Mouse (Mus musculus) natural killer cell, adult 2 months (primary cell): ENCODE data around the gene Slc25a44.
A peak's percentile ranks its signal among the peaks of the same experiment; 100 is the strongest.
"Not testable (repeated sequence)": the region's sequence is repeated elsewhere in the genome, so short reads cannot be mapped to it uniquely, and the experiment has no call there.

Source experiments
- DNase-seq, 2 experiments: peaks; one replicate each; pipeline ENCODE4 v3.0.0; 2022; ENCODE audit warnings: low spot score in 2 of 2

Slc25a44 gene

DNA sequence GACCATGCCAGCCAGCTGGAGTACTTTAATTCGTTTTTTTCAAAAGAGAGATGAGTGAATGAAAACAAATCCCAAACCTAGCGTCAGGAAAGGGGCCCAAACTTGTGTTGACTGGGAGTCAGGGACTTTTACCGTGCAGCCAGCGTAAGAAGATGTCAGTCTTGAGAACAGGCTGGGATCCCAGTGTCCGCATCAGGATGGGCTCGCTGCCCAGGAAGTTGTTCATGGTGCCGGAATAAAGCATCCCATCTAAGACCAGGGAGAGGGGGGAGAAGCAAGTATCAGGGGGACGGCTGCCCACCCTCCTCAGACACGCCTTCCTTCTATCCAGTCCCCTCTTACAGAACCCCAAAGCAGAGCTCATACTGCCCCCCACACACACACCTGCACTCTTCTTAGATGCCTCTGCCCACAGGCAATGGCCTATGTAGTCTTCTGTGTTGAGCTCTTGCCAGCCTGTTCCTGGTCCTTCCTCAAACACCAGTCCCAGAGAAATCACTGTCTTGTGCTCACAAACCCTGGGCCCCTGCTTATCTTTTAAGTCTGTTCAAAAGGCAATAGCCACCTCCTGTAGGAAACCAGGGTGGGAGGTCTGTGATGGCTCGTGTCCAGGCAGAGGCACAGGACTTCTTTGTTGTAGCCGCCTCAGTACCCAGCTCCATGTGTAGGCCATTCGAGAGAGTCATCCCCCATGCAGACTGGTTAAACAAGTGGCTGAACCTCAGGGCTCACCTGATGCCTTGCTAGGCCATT, 25.6 kb upstream of the Slc25a44 start:
- DNase-seq = no peak

DNA sequence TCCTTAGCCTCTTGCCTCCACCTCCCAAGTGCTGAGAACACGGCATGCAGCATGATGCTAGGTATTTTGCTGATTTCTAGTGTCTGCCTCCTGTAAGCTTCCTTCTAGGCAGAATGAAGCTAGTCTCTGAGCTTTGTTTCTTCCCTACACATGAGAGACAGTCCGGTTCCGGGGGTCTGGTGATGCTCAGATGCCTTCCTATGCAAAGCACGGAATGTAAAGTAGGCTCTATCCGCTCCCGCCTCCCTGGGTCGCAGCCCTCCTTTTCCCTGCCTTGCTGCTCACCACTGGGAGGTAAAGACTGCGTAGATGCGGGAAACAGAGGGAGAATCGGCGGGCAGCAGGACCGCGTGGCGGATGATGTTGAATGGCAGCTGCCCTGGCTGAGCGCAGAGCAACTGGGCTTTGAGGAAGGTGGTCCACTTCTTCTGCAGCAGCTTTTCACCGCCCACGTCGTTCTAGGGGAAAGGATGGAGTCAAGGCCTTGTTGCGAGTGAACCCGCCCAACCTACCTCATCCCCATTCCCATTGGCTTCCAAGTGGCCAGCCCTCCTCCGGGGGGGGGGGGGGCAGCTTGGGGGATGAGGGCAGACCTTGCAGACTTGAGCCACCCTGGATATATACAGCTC, 24.6 kb upstream of the Slc25a44 start:
- DNase-seq = no peak

DNA sequence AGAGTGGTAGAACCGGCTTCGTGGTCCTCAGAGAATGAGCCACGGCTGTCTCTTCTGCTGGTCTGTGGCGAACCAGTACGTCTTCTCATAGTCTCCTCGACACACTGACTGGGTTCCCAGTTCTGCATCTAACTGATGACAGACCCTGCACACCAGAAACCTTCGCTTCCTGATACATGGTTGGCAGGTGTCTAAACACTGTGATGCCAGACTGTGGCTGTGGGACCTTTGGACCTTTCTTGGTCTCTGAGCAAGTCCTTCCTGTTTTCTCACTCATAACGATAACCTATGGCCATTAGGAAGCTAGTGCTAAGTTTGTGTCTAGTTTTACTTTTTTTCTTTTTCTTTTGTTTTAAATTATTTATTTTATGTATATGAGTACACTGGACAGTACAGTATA, 23.5 kb upstream of the Slc25a44 start:
- DNase-seq = no peak

DNA sequence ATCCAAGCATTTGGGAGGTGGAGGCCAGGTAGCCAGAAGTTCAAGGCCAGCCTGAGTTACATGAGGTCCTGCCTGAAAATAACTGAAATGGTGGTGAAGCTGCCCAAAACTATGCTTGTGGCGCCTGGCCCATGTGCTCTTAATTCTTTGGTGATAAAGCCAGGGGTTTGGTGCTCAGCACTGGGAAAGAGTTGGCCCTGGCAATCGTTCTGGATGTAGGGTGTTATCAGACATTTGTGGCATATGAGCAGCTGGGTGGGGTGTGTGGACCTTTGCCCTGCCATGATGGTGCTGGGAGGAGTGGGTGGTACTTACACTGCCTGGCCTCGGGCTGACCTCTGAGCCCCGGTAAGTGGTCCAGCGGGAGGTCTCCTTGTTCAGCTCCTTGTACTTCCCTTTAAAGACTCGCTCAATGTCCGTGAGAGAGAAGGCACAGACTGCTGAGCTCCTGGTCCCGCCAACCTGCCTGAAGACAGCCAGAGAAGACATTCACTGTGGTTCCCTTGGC, 22.8 kb upstream of the Slc25a44 start:
- no peak for DNase-seq

DNA sequence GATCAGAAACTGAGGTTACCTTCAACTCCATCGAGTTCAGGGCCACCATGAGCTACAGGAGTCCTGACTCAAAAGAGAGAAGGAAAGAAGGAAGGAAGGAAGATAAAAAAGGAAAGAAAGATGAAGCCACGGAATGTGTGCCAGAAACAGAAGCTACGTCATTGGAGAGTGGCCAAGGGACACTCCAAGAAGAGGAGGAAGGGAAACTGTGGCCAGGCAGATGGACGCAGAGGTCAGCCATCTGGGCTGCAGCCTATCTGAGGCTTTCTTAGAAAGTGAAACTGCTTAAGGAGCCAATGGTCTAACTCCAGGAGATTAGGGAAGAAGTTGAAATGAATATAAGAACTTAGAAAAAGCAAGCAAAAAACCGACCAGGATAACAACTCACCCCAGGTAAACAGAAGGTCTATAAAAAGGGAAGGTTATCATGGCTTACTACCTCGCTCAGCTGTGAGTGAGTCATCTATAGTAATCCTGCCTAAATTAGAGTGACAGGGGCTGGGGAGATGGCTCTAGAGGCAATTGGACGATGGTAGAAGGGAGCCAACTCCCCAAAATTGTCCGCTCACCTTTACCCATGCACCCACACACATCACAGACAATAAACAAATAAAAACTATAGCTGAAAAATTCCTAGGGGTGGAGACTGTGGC, 21.7 kb upstream of the Slc25a44 start:
- no peak for DNase-seq

DNA sequence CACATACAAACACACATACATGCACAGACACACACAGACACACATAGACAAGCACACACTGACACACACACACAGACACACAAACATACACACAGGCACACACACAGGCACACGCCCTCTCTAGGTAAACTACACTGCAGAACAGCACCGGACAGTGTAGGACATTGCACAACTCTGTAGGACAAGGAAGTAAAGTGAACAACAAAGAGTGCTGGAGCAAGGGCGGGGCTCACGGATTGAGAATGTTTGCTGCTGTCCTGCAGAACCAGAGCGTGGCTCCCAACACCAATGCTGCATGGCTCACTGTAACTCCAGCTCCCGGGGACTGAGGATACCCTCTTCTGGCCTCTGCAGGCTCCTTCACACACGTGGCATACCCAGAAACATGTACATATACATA, 17.9 kb upstream of the Slc25a44 start:
- no peak for DNase-seq

DNA sequence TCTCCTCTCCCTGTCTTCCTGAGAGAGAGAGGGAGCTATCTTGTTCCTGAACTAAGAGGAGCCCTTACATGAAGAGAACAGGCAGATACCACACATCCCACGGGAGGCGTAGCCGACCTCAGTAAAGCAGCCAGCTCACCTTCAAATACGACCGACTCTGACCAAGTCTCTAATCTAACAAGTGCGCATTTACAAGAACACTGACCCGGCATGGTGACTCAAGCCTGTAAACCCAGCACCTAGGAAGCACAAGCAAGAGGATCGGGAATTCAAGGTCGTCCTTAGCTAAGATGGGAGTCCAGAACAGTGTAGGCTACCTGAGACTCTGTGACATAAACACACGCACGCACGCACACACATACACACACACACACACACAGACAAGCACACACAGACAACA, 17.5 kb upstream of the Slc25a44 start:
- no peak for DNase-seq

DNA sequence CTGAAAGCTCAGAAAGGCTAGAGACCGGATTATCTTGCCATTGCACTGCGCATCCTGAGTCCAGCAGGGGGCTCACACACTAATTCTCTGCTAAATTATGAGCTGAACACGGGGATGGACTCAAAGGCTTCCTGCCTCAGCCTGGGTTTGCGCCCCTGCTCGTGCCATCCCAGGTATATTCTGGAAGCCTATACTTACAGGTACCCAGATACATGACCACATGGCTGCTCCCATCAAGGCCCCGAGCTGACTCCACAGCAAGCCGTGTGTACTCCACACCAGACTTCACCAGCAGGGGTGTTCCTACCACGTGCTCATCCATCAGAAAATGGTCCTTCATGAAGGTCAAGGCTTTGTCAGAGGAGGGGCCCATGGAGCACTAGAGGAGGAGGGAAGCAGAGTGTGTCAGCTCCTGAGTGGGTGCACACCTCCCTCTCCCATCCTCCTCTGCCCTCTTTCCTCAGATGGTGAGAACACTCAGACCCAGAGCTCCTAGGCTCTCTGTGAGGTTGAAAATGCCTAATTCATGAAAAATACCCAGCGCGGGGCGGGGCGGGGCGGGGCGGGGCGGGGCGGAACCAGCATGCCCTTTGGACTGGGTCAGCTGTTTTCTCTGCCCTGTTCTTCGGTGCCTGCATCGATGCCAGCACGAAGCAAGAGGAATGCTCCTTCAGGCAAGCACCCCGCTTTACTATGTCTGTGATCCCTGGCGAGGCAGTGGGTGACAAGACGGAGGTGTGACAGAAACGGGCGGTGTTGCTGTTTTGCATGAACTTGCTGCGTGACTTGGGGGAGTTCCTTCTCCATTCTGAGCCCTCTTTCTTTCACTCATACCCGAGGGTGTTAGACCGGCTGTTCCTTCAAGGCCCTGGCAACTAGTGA, 15.8 kb upstream of the Slc25a44 start:
- DNase-seq = peak; percentile 21 to 47

DNA sequence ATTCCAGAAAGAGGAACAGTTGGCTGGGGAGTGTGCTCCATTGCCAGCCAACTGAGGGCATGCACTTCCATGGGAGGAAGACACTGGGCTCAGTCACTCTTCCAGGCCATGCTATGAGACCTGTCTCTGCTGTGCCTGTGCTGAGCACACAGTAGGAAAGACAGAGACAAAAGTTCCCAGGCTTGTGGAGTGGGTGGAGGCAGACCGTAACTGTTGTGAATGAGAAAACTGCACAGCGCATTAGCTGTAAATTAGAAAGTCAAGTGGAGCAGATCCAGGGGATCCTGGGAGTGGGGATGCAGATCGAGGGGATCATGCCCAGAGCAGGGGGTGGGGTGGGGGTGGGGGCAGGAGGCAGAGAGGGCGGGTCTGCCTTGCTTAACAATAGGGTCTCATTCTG, 14.6 kb upstream of the Slc25a44 start:
- DNase-seq = no peak

DNA sequence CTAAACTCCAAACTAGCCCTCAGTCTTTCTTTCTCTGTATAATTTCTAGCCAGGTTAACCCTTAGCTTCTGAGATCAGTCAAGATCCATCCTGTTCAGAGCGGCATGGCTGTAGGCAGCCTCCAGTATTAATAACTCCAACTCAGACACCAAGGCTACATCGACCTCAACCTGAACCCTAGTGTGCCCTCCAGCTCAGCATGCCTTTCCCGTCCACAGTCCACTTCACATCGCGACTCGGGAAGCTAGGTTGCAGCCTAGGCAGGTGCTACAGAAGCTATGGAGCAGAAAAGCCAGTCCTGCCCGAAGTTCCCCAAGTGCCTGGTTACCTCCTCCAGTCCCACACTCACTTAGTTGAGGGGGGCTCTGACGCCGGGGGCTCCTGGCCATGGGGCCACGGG, 12.5 kb upstream of the Slc25a44 start:
- no peak for DNase-seq

DNA sequence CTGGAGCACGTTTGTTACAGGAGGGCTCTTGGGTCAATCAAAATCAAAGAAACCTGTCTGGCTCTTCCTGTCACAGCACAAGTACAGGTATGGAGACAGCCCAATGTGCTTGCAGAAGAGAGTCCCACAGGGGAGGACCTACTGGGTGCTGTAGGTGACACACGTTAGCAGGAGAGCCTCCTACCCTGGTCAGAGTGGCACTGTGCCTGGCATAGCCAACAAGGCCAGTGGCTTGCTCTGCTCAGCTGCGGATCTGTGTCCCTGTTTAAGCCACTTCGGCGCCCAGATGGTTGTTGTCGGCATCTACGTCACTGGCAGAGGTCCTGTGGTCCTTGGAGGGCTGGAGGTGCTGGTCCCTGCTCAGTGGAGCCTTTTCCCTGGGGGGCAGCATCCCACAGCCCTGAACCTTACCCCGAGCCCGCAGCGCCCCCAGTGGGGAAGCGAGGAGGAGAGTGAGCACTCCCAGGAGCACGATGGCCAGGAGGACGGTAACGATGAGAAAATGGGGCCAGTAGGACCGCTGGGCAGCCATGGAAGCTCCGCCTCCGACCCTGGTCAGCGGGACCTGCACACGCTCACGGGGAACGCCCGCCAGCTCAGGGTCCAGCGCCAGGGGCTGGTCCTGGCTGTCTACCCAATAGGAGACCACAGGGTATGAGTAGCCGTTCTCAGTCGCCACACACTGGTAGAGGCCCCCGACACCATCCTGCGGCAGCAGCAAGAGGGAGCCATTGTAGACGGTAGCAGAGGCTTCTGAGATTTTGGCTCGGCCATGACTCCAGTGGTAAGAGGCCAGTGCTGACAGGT, 11.7 kb upstream of the Slc25a44 start:
- DNase-seq = peak in 1 of 2 experiments; percentile 31

DNA sequence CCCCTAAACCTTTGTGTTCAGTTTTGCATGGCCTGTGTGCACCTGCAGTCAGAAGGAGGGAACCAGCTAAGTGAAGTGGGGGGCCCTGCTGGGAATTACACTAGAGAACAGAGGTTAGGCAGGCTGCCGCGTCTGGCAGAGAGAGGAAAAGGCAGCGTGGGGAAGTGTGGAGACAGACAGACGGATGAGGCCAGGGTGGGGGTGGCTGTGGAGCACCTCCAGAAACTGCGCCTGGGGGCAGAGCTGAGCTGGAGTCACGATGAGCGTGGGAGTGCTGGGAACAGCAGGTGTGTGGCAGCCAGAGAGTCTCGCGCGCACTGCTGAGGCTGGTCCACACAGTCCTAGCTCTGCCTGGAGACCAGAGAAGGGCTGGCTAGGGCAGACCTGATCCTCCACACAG, 10.6 kb upstream of the Slc25a44 start:
- no peak for DNase-seq

DNA sequence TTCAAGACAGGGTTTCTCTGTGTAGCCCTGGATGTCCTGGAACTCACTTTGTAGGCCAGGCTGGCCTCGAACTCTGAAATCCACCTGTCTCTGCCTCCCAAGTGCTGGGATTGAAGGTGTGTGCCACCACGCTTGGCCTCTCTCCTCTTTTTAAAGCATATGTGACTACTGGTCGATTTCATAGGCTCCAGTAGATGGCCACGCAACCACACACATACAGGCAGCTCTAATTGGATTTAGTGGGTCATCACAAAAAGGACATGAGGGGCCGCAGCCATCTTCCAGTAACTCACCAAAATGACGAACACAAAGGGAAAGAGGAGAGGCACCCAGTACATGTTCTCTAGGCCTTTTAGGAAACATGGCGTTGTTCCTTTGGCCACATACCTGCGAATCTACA, 3.7 kb upstream of the Slc25a44 start:
- not testable (repeated sequence) for DNase-seq

DNA sequence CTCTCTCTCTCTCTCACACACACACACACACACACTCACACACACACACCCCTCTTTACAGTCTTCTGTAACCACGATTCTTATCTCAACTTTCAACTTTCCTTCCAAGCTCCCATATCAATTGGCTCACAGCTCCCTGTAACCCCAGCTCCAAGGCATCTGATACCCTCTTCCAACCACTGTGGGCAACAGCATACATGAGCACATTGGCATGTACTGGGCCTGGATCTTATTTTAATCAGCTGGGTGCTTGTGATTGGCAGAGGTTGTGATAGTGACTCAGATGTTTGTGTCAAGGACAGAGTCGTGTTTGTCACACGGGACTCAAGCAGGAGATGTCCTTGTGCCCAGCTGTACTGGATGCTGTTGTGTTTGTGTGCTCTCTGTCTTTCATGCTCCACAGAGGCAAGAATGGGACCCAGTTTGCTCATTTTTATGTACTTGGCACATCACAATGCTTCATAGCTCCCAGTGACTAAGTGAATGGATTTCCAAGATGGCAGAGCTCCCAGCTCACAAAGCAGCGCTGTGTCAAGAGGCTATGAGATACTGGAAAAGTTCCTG, 2.5 kb upstream of the Slc25a44 start:
- no peak for DNase-seq

DNA sequence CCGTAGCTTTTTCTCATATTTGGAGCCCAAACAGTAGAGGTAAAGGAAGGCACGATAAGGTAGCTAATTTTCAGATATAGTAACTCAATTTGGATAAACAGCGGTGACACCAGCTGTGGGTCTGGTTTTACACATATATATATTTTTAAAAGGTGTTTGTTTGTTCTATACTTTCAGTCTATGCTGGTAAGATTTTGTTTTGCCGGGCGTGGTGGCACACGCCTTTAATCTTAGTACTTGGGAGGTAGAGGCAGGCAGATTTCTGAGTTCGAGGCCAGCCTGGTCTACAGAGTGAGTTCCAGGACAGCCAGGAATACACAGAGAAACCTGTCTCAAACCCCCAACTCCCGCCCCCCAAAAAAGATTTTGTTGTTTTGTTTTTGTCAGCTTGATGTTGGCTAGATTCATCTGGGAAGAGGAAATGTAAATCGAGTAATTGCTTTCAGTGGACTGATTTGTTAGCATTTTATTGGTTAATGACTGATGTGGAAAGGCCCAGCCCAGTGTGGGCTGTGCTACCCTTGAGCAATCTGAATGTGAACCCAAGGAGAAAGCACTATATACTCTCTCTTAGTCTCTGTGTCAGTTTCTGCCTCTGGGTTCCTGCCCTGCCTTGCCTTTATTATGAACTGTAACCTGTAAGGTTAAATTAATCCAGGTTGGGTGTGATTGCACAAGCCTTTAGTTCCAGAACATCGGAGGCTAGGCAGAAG, 925 bp upstream of the Slc25a44 start:
- no peak for DNase-seq

DNA sequence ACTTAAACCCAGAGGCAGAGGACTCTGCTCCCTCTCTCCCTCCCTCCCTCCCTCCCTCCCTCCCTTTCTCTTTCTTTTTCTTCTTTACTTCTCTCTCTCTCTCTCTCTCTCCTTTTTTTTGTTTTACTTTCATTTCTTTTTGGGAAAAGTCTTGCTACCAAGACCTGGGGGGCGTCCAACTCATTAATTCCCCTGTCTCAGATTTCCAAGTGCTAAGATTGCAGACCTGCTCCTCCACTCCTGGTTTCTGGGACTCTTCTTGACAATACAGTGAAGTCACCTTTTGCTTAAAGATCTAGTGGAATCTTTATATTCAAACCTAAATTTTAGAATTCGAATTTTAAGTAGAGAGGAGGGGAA, 371 bp upstream of the Slc25a44 start:
- DNase-seq = no peak

DNA sequence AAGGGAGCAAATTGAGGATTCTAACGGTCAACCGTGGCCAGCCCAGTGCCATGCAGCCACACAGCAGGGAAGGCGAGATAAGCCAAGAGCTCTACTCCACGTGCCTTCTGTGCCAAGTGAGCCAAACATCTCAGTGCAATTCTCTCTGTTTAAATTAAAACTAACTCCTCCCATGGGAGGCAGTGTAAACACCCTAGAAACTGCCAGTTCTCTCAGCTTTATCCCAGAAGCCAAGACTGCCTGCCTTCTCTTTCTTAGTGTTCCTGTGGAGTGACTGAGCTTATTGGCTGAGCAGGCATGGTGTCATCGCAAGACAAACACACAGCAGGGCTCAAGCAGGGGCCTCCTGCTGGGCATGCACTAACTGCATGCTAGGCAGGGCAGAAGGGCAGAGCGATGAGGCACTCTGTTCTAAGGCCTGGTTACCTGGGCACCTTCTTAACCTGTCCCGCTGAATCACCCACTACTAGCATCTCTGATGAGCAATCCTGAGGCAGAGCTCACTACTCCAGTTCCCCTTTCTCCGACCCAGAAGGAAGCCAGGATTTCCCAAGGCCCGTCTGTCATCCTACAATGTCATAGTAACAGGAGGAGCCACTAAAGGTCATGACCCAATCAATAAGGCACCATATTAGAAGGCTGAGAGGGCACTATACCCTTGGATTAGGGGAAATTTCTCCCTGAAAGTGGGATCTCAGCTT, 2.8 kb downstream of the Slc25a44 start:
- DNase-seq = no peak

DNA sequence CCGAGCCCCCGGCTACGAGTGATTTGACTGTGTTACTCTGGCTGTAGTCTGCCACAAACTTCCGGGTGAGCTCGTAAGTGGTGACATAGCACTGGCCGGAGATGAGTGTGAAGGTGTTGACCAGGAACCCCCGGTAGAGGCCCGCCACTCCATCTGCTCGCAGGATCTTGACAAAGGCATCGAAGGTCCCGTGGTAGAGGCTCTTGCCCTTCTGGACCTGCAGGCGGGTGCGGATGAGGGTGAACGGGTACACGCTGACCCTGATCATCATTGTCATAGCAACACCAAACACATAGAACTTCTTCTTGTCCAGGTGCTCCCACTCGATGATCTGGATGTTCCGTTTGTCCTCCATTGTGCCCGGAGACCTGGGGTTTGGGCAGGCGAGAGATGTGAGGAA, 4.2 kb downstream of the Slc25a44 start:
- DNase-seq = no peak

DNA sequence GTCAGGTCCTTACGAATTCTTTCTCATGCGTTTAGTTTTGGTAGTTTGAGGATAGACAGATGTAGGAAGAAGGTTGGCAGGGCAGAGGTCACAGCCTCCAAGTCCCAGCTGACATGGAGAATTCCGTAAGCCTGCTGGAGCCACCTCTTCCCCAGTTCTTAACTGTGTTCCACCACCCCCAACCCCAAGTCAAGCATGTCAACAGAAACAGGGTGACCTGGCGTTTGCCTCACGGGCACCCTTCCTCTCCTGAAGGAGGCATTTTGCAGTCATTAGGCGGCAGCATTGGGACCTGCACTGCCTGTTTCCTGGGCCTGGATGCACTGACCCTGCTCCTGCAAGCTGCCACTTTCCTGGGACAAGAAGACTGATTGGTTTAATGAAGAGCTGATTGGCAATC, 6.9 kb downstream of the Slc25a44 start:
- no peak for DNase-seq

DNA sequence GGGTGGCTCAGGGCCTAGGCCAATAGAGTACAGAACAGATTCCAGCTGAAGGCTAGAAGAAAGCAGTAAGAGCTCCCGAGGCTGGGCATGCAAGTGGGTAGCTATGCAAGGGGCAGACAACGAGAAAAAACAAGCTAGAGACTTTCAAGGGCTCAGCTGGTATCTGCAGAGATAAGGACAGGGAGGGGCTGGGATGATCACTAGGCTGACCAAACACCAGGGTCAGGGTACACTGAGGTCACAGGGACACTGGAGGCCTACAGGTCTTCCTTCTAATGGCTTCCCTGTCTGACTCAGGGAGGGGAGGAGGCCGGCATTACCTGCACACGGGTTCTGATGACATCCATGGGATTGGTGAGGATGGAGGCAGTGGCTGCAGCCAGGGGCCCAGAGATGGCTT, 9.3 kb downstream of the Slc25a44 start:
- DNase-seq = no peak
